Comparison of ENCODE assay signal across 27 mouse cellular contexts in genomic region chr5:150919269-150919668, GRCm38 (mm10). TPM values are rescaled to one million over a fixed set of nuclear protein-coding genes. Genes with fewer than 3 reads are reported as not detected.
DNase-seq lines count a peak whose midpoint lies in the region; ATAC-seq and TF ChIP-seq lines count a peak whose summit lies in the region.
"Had no signal": no experiment of that assay in that cellular context is flagged by ENCODE, and none has a peak within 500 bp of the region (broad histone marks: within the 10 kb centered on the region; RNA-seq: fewer than 3 reads in every experiment).

No protein-coding gene starts in this region.

- DNase-seq in forebrain, postnatal 0 days, result peak; percentile 32
- DNase-seq in lung, embryonic 14.5 days, result peak; percentile 52
- no peak for DNase-seq in lung, postnatal 0 days (ENCODE audit: low spot score)
- DNase-seq in midbrain, postnatal 0 days (ENCODE audit: low spot score), result no peak
- no peak for DNase-seq in urinary bladder, postnatal 4 days (ENCODE audit: low spot score in 2 of 2)
- DNase-seq: adrenal gland, adult 8-10 months; adrenal gland, postnatal 25 days; cerebellum, adult 18-20 months; cerebellum, adult 9-10 months; cerebellum, postnatal 14 days; gastrocnemius, adult 2 months; gastrocnemius, postnatal 14 days; heart, adult 18-20 months; heart, postnatal 14 days; heart, postnatal 4 days had no signal

- H3K4me3 ChIP-seq in forebrain, postnatal 0 days (ENCODE audit: low read depth, low read length), result no peak overlapping the region
- H3K4me3 ChIP-seq in forebrain, embryonic 15.5 days, result no peak overlapping the region
- no peak overlapping the region for H3K4me3 ChIP-seq in lung, embryonic 14.5 days (ENCODE audit: low read depth, low read length)
- no peak overlapping the region for H3K4me3 ChIP-seq in lung, postnatal 0 days (ENCODE audit: low read depth, low read length)
- H3K4me3 ChIP-seq in midbrain, embryonic 13.5 days (replicated peaks), result no peak overlapping the region
- no peak overlapping the region for H3K4me3 ChIP-seq in midbrain, postnatal 0 days (ENCODE audit: low read depth, low read length)
- no peak overlapping the region for H3K4me3 ChIP-seq in embryonic facial prominence, embryonic 15.5 days (replicated peaks)
- H3K4me3 ChIP-seq: embryonic facial prominence, embryonic 12.5 days; forebrain, embryonic 10.5 days; gastrocnemius, adult 2 months; heart, embryonic 10.5 days; heart, embryonic 13.5 days had no signal

- no peak overlapping the region for H3K27ac ChIP-seq in forebrain, postnatal 0 days (ENCODE audit: low read depth, low read length)
- H3K27ac ChIP-seq in forebrain, embryonic 15.5 days (replicated peaks), result no peak overlapping the region
- H3K27ac ChIP-seq in lung, embryonic 14.5 days (ENCODE audit: low read depth), result no peak overlapping the region
- H3K27ac ChIP-seq in lung, postnatal 0 days (ENCODE audit: low read length), result no peak overlapping the region
- peak overlapping the region; percentile 19; the same call in 1 of the 2 replicates for H3K27ac ChIP-seq in midbrain, embryonic 13.5 days
- H3K27ac ChIP-seq in midbrain, postnatal 0 days (ENCODE audit: low read depth, low read length), result no peak overlapping the region
- no peak overlapping the region for H3K27ac ChIP-seq in embryonic facial prominence, embryonic 15.5 days (replicated peaks)
- H3K27ac ChIP-seq: embryonic facial prominence, embryonic 12.5 days; forebrain, embryonic 10.5 days; gastrocnemius, adult 2 months; heart, embryonic 10.5 days; heart, embryonic 13.5 days; hindbrain, postnatal 0 days had no signal

- no peaks in the 10 kb centered on the region for H3K9me3 ChIP-seq in forebrain, postnatal 0 days (ENCODE audit: low read length)
- H3K9me3 ChIP-seq in forebrain, embryonic 15.5 days, result no peaks in the 10 kb centered on the region
- H3K9me3 ChIP-seq in lung, embryonic 14.5 days (ENCODE audit: low read depth, low read length), result no peaks in the 10 kb centered on the region
- H3K9me3 ChIP-seq in lung, postnatal 0 days (ENCODE audit: low read length), result no peaks in the 10 kb centered on the region
- no peaks in the 10 kb centered on the region for H3K9me3 ChIP-seq in midbrain, embryonic 13.5 days
- H3K9me3 ChIP-seq in midbrain, postnatal 0 days (ENCODE audit: low read length), result no peaks in the 10 kb centered on the region
- no peaks in the 10 kb centered on the region for H3K9me3 ChIP-seq in embryonic facial prominence, embryonic 15.5 days (replicated peaks)
- H3K9me3 ChIP-seq: embryonic facial prominence, embryonic 12.5 days; forebrain, embryonic 10.5 days; heart, embryonic 10.5 days; heart, embryonic 13.5 days had no signal

- H3K9ac ChIP-seq in forebrain, postnatal 0 days, result no peak overlapping the region
- H3K9ac ChIP-seq in forebrain, embryonic 15.5 days (replicated peaks), result no peak overlapping the region
- H3K9ac ChIP-seq in lung, embryonic 14.5 days, result no peak overlapping the region
- H3K9ac ChIP-seq in lung, postnatal 0 days (replicated peaks; ENCODE audit: low read depth), result no peak overlapping the region
- H3K9ac ChIP-seq in midbrain, embryonic 13.5 days (replicated peaks), result no peak overlapping the region
- no peak overlapping the region for H3K9ac ChIP-seq in midbrain, postnatal 0 days (replicated peaks; ENCODE audit: low read length, poor library complexity, severe bottlenecking)
- no peak overlapping the region for H3K9ac ChIP-seq in embryonic facial prominence, embryonic 15.5 days
- H3K9ac ChIP-seq: embryonic facial prominence, embryonic 12.5 days; heart, embryonic 13.5 days; hindbrain, embryonic 14.5 days had no signal

- H3K36me3 ChIP-seq in forebrain, postnatal 0 days (ENCODE audit: insufficient read depth), result no peaks in the 10 kb centered on the region
- H3K36me3 ChIP-seq in forebrain, embryonic 15.5 days, result no peaks in the 10 kb centered on the region
- no peaks in the 10 kb centered on the region for H3K36me3 ChIP-seq in lung, embryonic 14.5 days (ENCODE audit: insufficient read depth)
- no peaks in the 10 kb centered on the region for H3K36me3 ChIP-seq in lung, postnatal 0 days (ENCODE audit: insufficient read depth, low read length)
- no peaks in the 10 kb centered on the region for H3K36me3 ChIP-seq in midbrain, embryonic 13.5 days
- no peaks in the 10 kb centered on the region for H3K36me3 ChIP-seq in midbrain, postnatal 0 days (ENCODE audit: insufficient read depth, low read length)
- H3K36me3 ChIP-seq in embryonic facial prominence, embryonic 15.5 days, result no peaks in the 10 kb centered on the region
- H3K36me3 ChIP-seq: embryonic facial prominence, embryonic 12.5 days; forebrain, embryonic 10.5 days; heart, embryonic 10.5 days; heart, embryonic 13.5 days had no signal

- 80% methylated on average over 4 of the region's 4 CpGs for WGBS in forebrain, postnatal 0 days
- 74% methylated on average over 4 of the region's 4 CpGs for whole genome bisulfite sequencing in forebrain, embryonic 15.5 days
- 59% methylated on average over 4 of the region's 4 CpGs for WGBS in lung, embryonic 14.5 days
- WGBS in lung, postnatal 0 days, result 66% methylated on average over 4 of the region's 4 CpGs
- WGBS in midbrain, embryonic 13.5 days, result 95% methylated on average over 4 of the region's 4 CpGs
- 90% methylated on average over 4 of the region's 4 CpGs for WGBS in midbrain, postnatal 0 days
- 76% methylated on average over 4 of the region's 4 CpGs for WGBS in embryonic facial prominence, embryonic 15.5 days

- TF ChIP-seq CTCF in forebrain, postnatal 0 days (IDR thresholded peaks at IDR 0.05; ENCODE audit: low read depth), result no peak
- no peak for TF ChIP-seq CTCF in lung, embryonic 14.5 days (IDR thresholded peaks at IDR 0.05; ENCODE audit: low read depth)
- TF ChIP-seq CTCF in lung, postnatal 0 days (IDR thresholded peaks at IDR 0.05), result no peak
- no peak for TF ChIP-seq CTCF in midbrain, postnatal 0 days (IDR thresholded peaks at IDR 0.05)

- no peaks in the 10 kb centered on the region for H3K4me1 ChIP-seq in forebrain, postnatal 0 days (ENCODE audit: insufficient read depth)
- H3K4me1 ChIP-seq in forebrain, embryonic 15.5 days, result peaks cover 4% of the 10 kb centered on the region; the same call in 1 of the 2 replicates
- 0 out of 2 replicates have a peak, but pooled peaks cover 3% of the 10 kb centered on the region for H3K4me1 ChIP-seq in lung, embryonic 14.5 days (ENCODE audit: insufficient read depth)
- H3K4me1 ChIP-seq in lung, postnatal 0 days (ENCODE audit: insufficient read depth, low read depth, low read length), result no peaks in the 10 kb centered on the region
- peaks cover 6% of the 10 kb centered on the region; the same call in 1 of the 2 replicates for H3K4me1 ChIP-seq in midbrain, embryonic 13.5 days (replicated peaks)
- no peaks in the 10 kb centered on the region for H3K4me1 ChIP-seq in midbrain, postnatal 0 days (ENCODE audit: insufficient read depth, low read length)
- no peaks in the 10 kb centered on the region for H3K4me1 ChIP-seq in embryonic facial prominence, embryonic 15.5 days
- H3K4me1 ChIP-seq: embryonic facial prominence, embryonic 12.5 days; forebrain, embryonic 10.5 days had no signal

- ATAC-seq in forebrain, postnatal 0 days, result peak; percentile 83
- ATAC-seq in forebrain, embryonic 15.5 days (replicated peaks), result no peak
- peak; percentile 75 for ATAC-seq in lung, embryonic 14.5 days (ENCODE audit: insufficient read depth)
- no peak for ATAC-seq in lung, postnatal 0 days
- ATAC-seq in midbrain, embryonic 13.5 days, result no peak
- no peak for ATAC-seq in midbrain, postnatal 0 days (ENCODE audit: low FRiP score)
- 0 out of 2 replicates have a peak, but pooled peaks have one; percentile 24 for ATAC-seq in embryonic facial prominence, embryonic 15.5 days (ENCODE audit: insufficient number of reproducible peaks, low FRiP score, low TSS enrichment, low read depth)
- ATAC-seq: activated CD4-positive, CD25-positive, alpha-beta regulatory T cell, adult 4 months; forebrain, embryonic 14.5 days; hindbrain, postnatal 0 days; inflammation-experienced regulatory T-cells, adult 6 months had no signal

- no peak overlapping the region for H3K4me2 ChIP-seq in forebrain, postnatal 0 days (ENCODE audit: low read depth)
- no peak overlapping the region for H3K4me2 ChIP-seq in forebrain, embryonic 15.5 days (replicated peaks)
- no peak overlapping the region for H3K4me2 ChIP-seq in lung, embryonic 14.5 days
- H3K4me2 ChIP-seq in lung, postnatal 0 days (replicated peaks; ENCODE audit: low read depth, low read length), result no peak overlapping the region
- H3K4me2 ChIP-seq in midbrain, embryonic 13.5 days (replicated peaks), result no peak overlapping the region
- H3K4me2 ChIP-seq in midbrain, postnatal 0 days (ENCODE audit: low read depth, low read length, poor library complexity, severe bottlenecking), result no peak overlapping the region
- H3K4me2 ChIP-seq in embryonic facial prominence, embryonic 15.5 days (replicated peaks), result no peak overlapping the region
- H3K4me2 ChIP-seq: embryonic facial prominence, embryonic 12.5 days; heart, embryonic 13.5 days; hindbrain, embryonic 14.5 days had no signal

- TF ChIP-seq EP300 in lung, postnatal 0 days (IDR thresholded peaks at IDR 0.05), result no peak

- no peaks in the 10 kb centered on the region for H3K27me3 ChIP-seq in forebrain, postnatal 0 days (ENCODE audit: insufficient read depth, low read length)
- H3K27me3 ChIP-seq in forebrain, embryonic 15.5 days, result no peaks in the 10 kb centered on the region
- H3K27me3 ChIP-seq in lung, embryonic 14.5 days (ENCODE audit: insufficient read depth, low read length), result no peaks in the 10 kb centered on the region
- no peaks in the 10 kb centered on the region for H3K27me3 ChIP-seq in lung, postnatal 0 days (replicated peaks; ENCODE audit: insufficient read depth, low read length)
- H3K27me3 ChIP-seq in midbrain, embryonic 13.5 days, result no peaks in the 10 kb centered on the region
- H3K27me3 ChIP-seq in midbrain, postnatal 0 days (ENCODE audit: insufficient read depth, low read length), result no peaks in the 10 kb centered on the region
- no peaks in the 10 kb centered on the region for H3K27me3 ChIP-seq in embryonic facial prominence, embryonic 15.5 days
- H3K27me3 ChIP-seq: embryonic facial prominence, embryonic 12.5 days; heart, embryonic 13.5 days had no signal

RNA-seq across cellular contexts. Expression of gene Kl, which starts 33.1 kb away (rescaled TPM):
- 1.5 TPM in 2 replicates for total RNA-seq in forebrain, postnatal 0 days (2014; rRNA removed)
- polyA plus RNA-seq in forebrain, postnatal 0 days (2015; fragmentation: Nextera tagmentation; extraction: Ambion mirVana), result 0.40 and 0.61 TPM in 2 replicates
- polyA plus RNA-seq in forebrain, embryonic 15.5 days (2015; fragmentation: Nextera tagmentation; extraction: Ambion mirVana), result 0.29 and 0.37 TPM in 2 replicates
- 0.16 and 0.30 TPM in 2 replicates for polyA plus RNA-seq in lung, embryonic 14.5 days (2014; fragmentation: Nextera tagmentation; extraction: Ambion mirVana)
- polyA plus RNA-seq in lung, postnatal 0 days (2015; fragmentation: Nextera tagmentation; extraction: Ambion mirVana), result 0.05 and 0.14 TPM in 2 replicates
- 0.59 and 0.67 TPM in 2 replicates for polyA plus RNA-seq in midbrain, embryonic 13.5 days (2015; fragmentation: Nextera tagmentation; extraction: Ambion mirVana)
- 2.2 and 2.3 TPM in 2 replicates for total RNA-seq in midbrain, postnatal 0 days (2014; rRNA removed)
- polyA plus RNA-seq in midbrain, postnatal 0 days (2015; fragmentation: Nextera tagmentation; extraction: Ambion mirVana), result 0.41 and 0.48 TPM in 2 replicates
- 0.13 TPM in 2 replicates for polyA plus RNA-seq in embryonic facial prominence, embryonic 15.5 days (2015; fragmentation: Nextera tagmentation; extraction: Ambion mirVana)
- polyA plus RNA-seq: inflammation-experienced regulatory T-cells, adult 6 months had no signal

Comparison
In these comparisons a context has a peak if more than half of its experiments do, and no peak if none do; other contexts are left out.
1. ATAC-seq: peak in forebrain, postnatal 0 days (single experiment), lung, embryonic 14.5 days (single experiment) and embryonic facial prominence, embryonic 15.5 days (single experiment); none in forebrain, embryonic 15.5 days (single experiment), lung, postnatal 0 days (single experiment), midbrain, embryonic 13.5 days (single experiment) and midbrain, postnatal 0 days (single experiment).
2. DNase-seq: peak in forebrain, postnatal 0 days (single experiment) and lung, embryonic 14.5 days (single experiment); none in lung, postnatal 0 days (single experiment), midbrain, postnatal 0 days (single experiment) and urinary bladder, postnatal 4 days (0 of 2).